Mouse (Mus musculus) left cerebral cortex, adult 9 months (tissue): ENCODE results near the gene Rps6ka5.

ENCODE experiments used
- DNase-seq, 2 experiments: peaks; one replicate each; pipeline ENCODE4 v3.0.0; 2022; ENCODE audit warnings: low spot score in 2 of 2

Rps6ka5 gene

GRCm38 (mm10) chr12:100529651-100530050 is 197.1 kb downstream of the Rps6ka5 start:
- DNase-seq = no peak

- DNase-seq = no peak
These were observed 197.6 kb downstream of the Rps6ka5 start for GRCm38 (mm10) chr12:100529172-100529571.

- no peak for DNase-seq
These were observed 198.5 kb downstream of the Rps6ka5 start for GRCm38 (mm10) chr12:100528246-100528645.

GRCm38 (mm10) chr12:100527753-100528152 is 199.0 kb downstream of the Rps6ka5 start:
- DNase-seq = peak; percentile 78 to 89

GRCm38 (mm10) chr12:100527241-100527640 is 199.5 kb downstream of the Rps6ka5 start:
- no peak for DNase-seq

GRCm38 (mm10) chr12:100525939-100526338 is 200.8 kb downstream of the Rps6ka5 start:
- no peak for DNase-seq

- peak in 1 of 2 experiments; percentile 34 for DNase-seq
These were observed 206.0 kb downstream of the Rps6ka5 start, which contains the start of gene Ttc7b for GRCm38 (mm10) chr12:100520794-100521186. TSS of gene Ttc7b (minus strand) at chr12:100520826.

GRCm38 (mm10) chr12:100520077-100520793 is 206.5 kb downstream of the Rps6ka5 start:
- no peak for DNase-seq

GRCm38 (mm10) chr12:100519684-100520076 is 207.1 kb downstream of the Rps6ka5 start:
- no peak for DNase-seq

GRCm38 (mm10) chr12:100517371-100517770 is 209.4 kb downstream of the Rps6ka5 start:
- no peak for DNase-seq

- no peak for DNase-seq
These were observed 210.5 kb downstream of the Rps6ka5 start for GRCm38 (mm10) chr12:100516161-100516838.

GRCm38 (mm10) chr12:100515493-100515892 is 211.3 kb downstream of the Rps6ka5 start:
- no peak for DNase-seq

GRCm38 (mm10) chr12:100514611-100515010 is 212.2 kb downstream of the Rps6ka5 start:
- DNase-seq = no peak

GRCm38 (mm10) chr12:100513131-100513530 is 213.7 kb downstream of the Rps6ka5 start:
- DNase-seq = no peak

GRCm38 (mm10) chr12:100512641-100513040 is 214.1 kb downstream of the Rps6ka5 start:
- no peak for DNase-seq

- no peak for DNase-seq
These were observed 217.0 kb downstream of the Rps6ka5 start for GRCm38 (mm10) chr12:100509615-100510282.

- no peak for DNase-seq
These were observed 218.1 kb downstream of the Rps6ka5 start for GRCm38 (mm10) chr12:100508668-100509067.

- DNase-seq = no peak
These were observed 221.3 kb downstream of the Rps6ka5 start for GRCm38 (mm10) chr12:100505484-100505883.

- DNase-seq = no peak
These were observed 222.2 kb downstream of the Rps6ka5 start for GRCm38 (mm10) chr12:100504585-100504984.

- DNase-seq = no peak
These were observed 223.1 kb downstream of the Rps6ka5 start for GRCm38 (mm10) chr12:100503659-100504058.

GRCm38 (mm10) chr12:100502544-100502943 is 224.2 kb downstream of the Rps6ka5 start:
- DNase-seq = no peak

GRCm38 (mm10) chr12:100501261-100501660 is 225.5 kb downstream of the Rps6ka5 start:
- no peak for DNase-seq

GRCm38 (mm10) chr12:100499469-100499868 is 227.3 kb downstream of the Rps6ka5 start:
- DNase-seq = no peak
